Mouse (Mus musculus) neural tube, embryonic 13.5 days (tissue): Measurements from ENCODE around the gene Rps7. TPM values are rescaled to one million over a fixed set of nuclear protein-coding genes. Genes with fewer than 3 reads are reported as not detected.

ENCODE experiments used
- ATAC-seq: fragments of 200-750 bp; cut with Nextera tagmentation; 2 replicates; pipeline ENCODE4 v1.8.0; 2017; ENCODE audit warnings: low read depth, mild to moderate bottlenecking, moderate TSS enrichment, moderate library complexity
- H3K27ac ChIP-seq: fragments of 300-500 bp; sonication (generic); replicated peaks from 2 replicates; pipeline ENCODE4 v1.5.1; 2015; ENCODE audit warnings: moderate library complexity, mild to moderate bottlenecking, inconsistent platforms
- H3K27me3 ChIP-seq: fragments of 300-500 bp; sonication (generic); 2 replicates; pipeline ENCODE4 v1.6.1; 2015; ENCODE audit warnings: mild to moderate bottlenecking, inconsistent platforms
- H3K36me3 ChIP-seq: fragments of 300-500 bp; sonication (generic); 2 replicates; pipeline ENCODE4 v1.6.1; 2015; ENCODE audit warnings: mild to moderate bottlenecking, inconsistent platforms
- H3K4me1 ChIP-seq: fragments of 300-500 bp; sonication (generic); replicated peaks from 2 replicates; pipeline ENCODE4 v1.6.1; 2015; ENCODE audit warnings: inconsistent platforms
- H3K4me2 ChIP-seq: fragments of 300-500 bp; sonication (generic); 2 replicates; pipeline ENCODE4 v1.6.1; 2015; ENCODE audit warnings: inconsistent platforms, mild to moderate bottlenecking, moderate library complexity
- H3K4me3 ChIP-seq: fragments of 300-500 bp; sonication (generic); 2 replicates; pipeline ENCODE4 v1.5.1; 2015; ENCODE audit warnings: mild to moderate bottlenecking, inconsistent platforms
- H3K9ac ChIP-seq: fragments of 300-500 bp; sonication (generic); 2 replicates; pipeline ENCODE4 v1.6.1; 2015; ENCODE audit warnings: moderate library complexity, mild to moderate bottlenecking, inconsistent platforms
- H3K9me3 ChIP-seq: fragments of 300-500 bp; sonication (generic); 2 replicates; pipeline ENCODE4 v1.6.1; 2016; ENCODE audit warnings: inconsistent platforms
- WGBS: fragments of 180-500 bp; shearing (Covaris S2); methylation state at CpG from one replicate; pipeline ENCODE4 v1.1.7; 2015; 5-methylcytosine and 5-hydroxymethylcytosine counted together
- polyA plus RNA-seq: library from polyadenylated mRNA; unstranded; fragments of >200 nt; fragmentation: Nextera tagmentation; extraction: Ambion mirVana; gene quantifications from 2 replicates; pipeline ENCODE4 v1.2.1, GENCODE M21; 2015

The Rps7 gene
- 517 and 523 TPM in 2 replicates for polyA plus RNA-seq

DNA sequence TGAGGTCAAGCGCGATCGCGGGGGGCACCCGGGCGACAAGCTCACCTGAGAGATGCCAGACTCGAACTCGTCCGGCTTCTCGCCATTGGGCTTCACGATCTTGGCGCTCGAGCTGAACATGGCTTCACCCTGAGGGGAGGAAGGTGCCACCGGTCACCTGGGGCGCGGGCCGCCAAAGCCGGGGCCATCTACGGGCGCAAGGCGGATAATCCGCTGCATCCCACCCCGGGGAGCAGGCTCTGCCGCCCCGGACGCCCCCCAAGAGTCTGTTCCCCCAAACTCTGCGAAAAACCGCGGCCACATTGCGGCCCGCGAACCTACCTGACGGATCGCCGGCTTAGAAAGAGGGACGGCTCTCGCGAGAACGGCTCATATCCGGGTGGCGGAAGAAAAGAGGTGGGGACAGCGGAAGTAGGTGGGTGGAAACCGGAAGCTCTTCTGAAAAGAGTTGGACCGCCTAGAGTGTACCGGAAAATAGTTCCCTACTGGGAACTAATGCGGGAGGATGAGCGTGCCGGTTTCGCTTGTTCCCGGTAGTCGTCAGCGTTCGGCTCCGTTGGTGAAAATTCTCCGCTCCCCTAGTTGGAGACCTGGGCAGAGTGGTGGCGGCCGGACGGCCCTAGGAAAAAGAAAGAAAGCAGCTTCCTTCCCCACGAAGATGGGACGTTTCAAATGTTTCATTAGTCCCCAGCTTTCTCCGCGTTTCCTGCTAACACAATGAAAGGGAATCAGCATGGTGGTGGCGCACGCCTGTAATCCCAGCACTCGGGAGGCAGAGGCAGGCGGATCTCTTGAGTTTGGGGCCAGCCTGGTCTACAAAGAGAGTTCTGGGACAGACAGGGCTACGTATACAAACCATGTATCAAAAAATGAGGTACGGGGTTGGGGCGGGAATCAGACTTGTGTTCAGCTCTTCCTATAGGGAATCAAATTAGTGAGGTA lies at the start of gene Rps7:
Rps7 (minus strand) TSS at position 419 of the 942 bp plus-strand sequence.
- Histone ChIP-seq H3K36me3 (peaks cover 32% of the 10 kb centered on the region), H3K4me3 (peak within 1 kb of the TSS; percentile 95), H3K4me2 (peak within 1 kb of the TSS; percentile 88), H3K4me1 (peaks cover 30% of the 10 kb centered on the region), H3K9me3 (no peaks in the 10 kb centered on the region), H3K9ac (peak within 1 kb of the TSS; percentile 100), H3K27ac (peak within 1 kb of the TSS; percentile 89), H3K27me3 (no peaks in the 10 kb centered on the region)
- WGBS: 5% methylated on average over 69 of the region's 69 CpGs
- peak; percentile 97 for ATAC-seq

GRCm38 (mm10) chr12:28684674-28685073 lies 48.9 kb upstream of the Rps7 start:
- no peaks in the 10 kb centered on the region for H3K9me3 ChIP-seq
- no peak overlapping the region for H3K27ac ChIP-seq
- 83% methylated on average over 1 of the region's 1 CpGs for WGBS
- H3K9ac ChIP-seq: no peak overlapping the region
- no peak overlapping the region for H3K4me3 ChIP-seq
- H3K27me3 ChIP-seq: no peaks in the 10 kb centered on the region
- peaks cover 12% of the 10 kb centered on the region for H3K4me1 ChIP-seq
- no peak for ATAC-seq
- H3K4me2 ChIP-seq: no peak overlapping the region
- H3K36me3 ChIP-seq: peaks cover 17% of the 10 kb centered on the region

DNA sequence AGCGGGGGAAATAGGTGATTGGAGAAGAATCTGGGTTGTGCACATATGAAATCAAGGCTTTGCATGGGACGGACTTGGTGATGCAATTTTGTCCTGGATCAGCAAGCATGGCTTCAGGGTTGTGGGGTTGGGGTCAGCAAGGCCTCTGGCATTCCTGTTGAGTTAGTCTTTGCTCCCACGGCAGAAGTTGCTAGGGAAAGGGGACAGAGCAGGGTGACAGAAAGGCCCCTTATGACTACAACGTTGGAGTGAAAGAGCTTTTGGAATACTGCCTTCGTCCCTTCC lies 40.1 kb upstream of the Rps7 start:
- ATAC-seq: no peak; the same call in 1 of the 2 replicates
- peak overlapping the region; percentile 51 for H3K4me3 ChIP-seq
- peak overlapping the region; percentile 94 for H3K27ac ChIP-seq
- H3K4me2 ChIP-seq: peak overlapping the region; percentile 59
- H3K36me3 ChIP-seq: 0 out of 2 replicates have a peak, but pooled peaks cover 4% of the 10 kb centered on the region
- WGBS: 73% methylated on average over 5 of the region's 5 CpGs
- H3K9ac ChIP-seq: peak overlapping the region; percentile 74
- H3K4me1 ChIP-seq: peaks cover 9% of the 10 kb centered on the region
- H3K27me3 ChIP-seq: no peaks in the 10 kb centered on the region
- H3K9me3 ChIP-seq: no peaks in the 10 kb centered on the region

GRCm38 (mm10) chr12:28675121-28675924 lies 39.6 kb upstream of the Rps7 start, which contains the start of gene Adi1:
Gene Adi1, plus strand, starts transcription at chr12:28675231.
- Histone ChIP-seq H3K9ac (peak within 1 kb of the TSS; percentile 74), H3K4me3 (peak within 1 kb of the TSS; percentile 51), H3K9me3 (no peaks in the 10 kb centered on the region), H3K36me3 (0 out of 2 replicates have a peak, but pooled peaks cover 4% of the 10 kb centered on the region), H3K4me1 (peaks cover 9% of the 10 kb centered on the region), H3K4me2 (peak within 1 kb of the TSS; percentile 59), H3K27ac (peak within 1 kb of the TSS; percentile 94), H3K27me3 (no peaks in the 10 kb centered on the region)
- ATAC-seq: peak; percentile 99
- 3% methylated on average over 53 of the region's 53 CpGs for WGBS

DNA sequence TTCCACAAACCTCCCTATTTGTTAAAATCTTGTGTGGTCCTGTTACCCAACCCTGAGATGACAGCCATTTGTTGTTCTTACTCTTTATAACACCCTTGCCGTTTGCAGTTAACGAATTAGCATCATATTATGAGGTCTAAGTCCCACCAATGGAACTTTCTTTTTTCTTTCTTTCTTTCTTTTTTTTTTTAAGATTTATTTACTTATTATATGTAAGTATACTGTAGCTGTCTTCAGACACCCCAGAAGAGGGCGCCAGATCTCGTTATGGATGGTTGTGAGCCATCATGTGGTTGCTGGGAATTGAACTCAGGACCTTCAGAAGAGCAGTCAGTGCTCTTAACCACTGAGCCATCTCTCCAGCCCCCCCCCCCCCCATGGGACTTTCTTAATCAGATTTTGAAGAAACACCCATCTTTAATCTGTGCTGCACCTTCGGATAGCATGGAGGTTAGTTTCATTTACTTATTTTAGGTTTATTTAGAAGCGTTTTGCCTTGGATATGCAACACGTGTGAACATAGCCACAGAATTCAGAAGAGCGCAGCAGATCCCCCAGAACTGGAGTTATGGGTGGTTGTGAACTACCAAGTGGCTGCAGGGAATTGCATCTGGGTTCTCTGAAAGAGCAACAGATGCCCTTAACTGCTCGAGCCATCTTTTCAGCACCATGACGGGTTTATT lies 38.4 kb upstream of the Rps7 start:
- Histone ChIP-seq H3K9me3 (no peaks in the 10 kb centered on the region), H3K4me3 (peak overlapping the region; percentile 51), H3K4me2 (peak overlapping the region; percentile 59), H3K27ac (peak overlapping the region; percentile 94; the same call in 1 of the 2 replicates), H3K27me3 (no peaks in the 10 kb centered on the region), H3K4me1 (peaks cover 9% of the 10 kb centered on the region), H3K36me3 (no peaks in the 10 kb centered on the region), H3K9ac (no peak overlapping the region; the same call in 1 of the 2 replicates)
- no peak for ATAC-seq
- 88% methylated on average over 10 of the region's 10 CpGs for WGBS

GRCm38 (mm10) chr12:28667287-28667686 lies 31.5 kb upstream of the Rps7 start:
- ATAC-seq: no peak
- H3K9me3 ChIP-seq: no peaks in the 10 kb centered on the region
- no peaks in the 10 kb centered on the region for H3K27me3 ChIP-seq
- no peak overlapping the region for H3K4me2 ChIP-seq
- H3K36me3 ChIP-seq: peaks cover 5% of the 10 kb centered on the region; the same call in 1 of the 2 replicates
- H3K4me3 ChIP-seq: no peak overlapping the region
- H3K9ac ChIP-seq: no peak overlapping the region
- H3K4me1 ChIP-seq: no peaks in the 10 kb centered on the region
- H3K27ac ChIP-seq: no peak overlapping the region
- WGBS: 57% methylated on average over 8 of the region's 8 CpGs

- Histone ChIP-seq H3K27ac (no peak overlapping the region), H3K9ac (no peak overlapping the region), H3K4me1 (no peaks in the 10 kb centered on the region), H3K36me3 (peaks cover 9% of the 10 kb centered on the region; the same call in 1 of the 2 replicates), H3K4me3 (no peak overlapping the region), H3K4me2 (no peak overlapping the region), H3K9me3 (no peaks in the 10 kb centered on the region), H3K27me3 (no peaks in the 10 kb centered on the region)
- no peak for ATAC-seq
- 68% methylated on average over 4 of the region's 4 CpGs for WGBS
Observed at GRCm38 (mm10) chr12:28666734-28667133, 31.0 kb upstream of the Rps7 start.

GRCm38 (mm10) chr12:28662628-28663027 lies 26.9 kb upstream of the Rps7 start:
- Histone ChIP-seq H3K4me1 (no peaks in the 10 kb centered on the region), H3K9ac (no peak overlapping the region), H3K9me3 (no peaks in the 10 kb centered on the region), H3K27me3 (no peaks in the 10 kb centered on the region), H3K36me3 (peaks cover 45% of the 10 kb centered on the region), H3K4me2 (no peak overlapping the region), H3K27ac (no peak overlapping the region), H3K4me3 (no peak overlapping the region)
- WGBS: 84% methylated on average over 4 of the region's 4 CpGs
- ATAC-seq: no peak

- Histone ChIP-seq H3K9me3 (no peaks in the 10 kb centered on the region), H3K9ac (peak within 1 kb of the TSS; percentile 84), H3K4me3 (peak within 1 kb of the TSS; percentile 89), H3K27me3 (peaks cover 3% of the 10 kb centered on the region; the same call in 1 of the 2 replicates), H3K4me2 (peak within 1 kb of the TSS; percentile 91), H3K36me3 (peaks cover 20% of the 10 kb centered on the region), H3K4me1 (peaks cover 18% of the 10 kb centered on the region), H3K27ac (peak within 1 kb of the TSS; percentile 82)
- peak; percentile 93 for ATAC-seq
- WGBS: 2% methylated on average over 52 of the region's 52 CpGs
Observed at GRCm38 (mm10) chr12:28649141-28650110, 13.7 kb upstream of the Rps7 start, which contains the start of gene Rnaseh1. Gene Rnaseh1, plus strand, starts transcription at chr12:28649602.

DNA sequence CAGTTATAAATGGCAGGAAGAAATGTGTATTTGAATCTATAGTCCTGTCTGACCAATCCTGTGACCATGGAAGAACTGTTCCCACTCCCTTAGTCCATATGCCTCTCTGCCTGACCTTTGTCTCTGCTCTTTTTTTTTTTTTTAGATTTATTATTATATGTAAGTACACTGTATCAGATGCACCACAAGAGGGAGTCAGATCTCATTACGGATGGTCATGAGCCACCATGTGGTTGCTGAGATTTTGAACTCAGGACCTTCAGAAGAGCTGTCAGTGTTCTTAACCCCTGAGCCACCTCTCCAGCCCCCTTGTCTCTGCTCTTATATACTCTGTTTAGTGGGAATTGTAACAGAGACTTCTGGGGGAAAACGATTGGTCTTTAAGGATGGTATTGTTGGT lies 3.0 kb upstream of the Rps7 start:
- WGBS: 67% methylated on average over 2 of the region's 2 CpGs
- peaks cover 2% of the 10 kb centered on the region for H3K36me3 ChIP-seq
- H3K27me3 ChIP-seq: peaks cover 10% of the 10 kb centered on the region; the same call in 1 of the 2 replicates
- no peak overlapping the region for H3K27ac ChIP-seq
- H3K9ac ChIP-seq: no peak overlapping the region
- no peak overlapping the region for H3K4me3 ChIP-seq
- H3K4me1 ChIP-seq: peaks cover 12% of the 10 kb centered on the region
- H3K9me3 ChIP-seq: no peaks in the 10 kb centered on the region
- ATAC-seq: no peak
- no peak overlapping the region for H3K4me2 ChIP-seq
